Mouse (Mus musculus) urinary bladder, postnatal 4 days (tissue): ENCODE results near the gene Vtn.

Experiments
- DNase-seq, 2 experiments: peaks; one replicate each; pipeline ENCODE4 v3.0.0; 2021 to 2022; ENCODE audit warnings: low spot score in 2 of 2

Vtn gene

DNA sequence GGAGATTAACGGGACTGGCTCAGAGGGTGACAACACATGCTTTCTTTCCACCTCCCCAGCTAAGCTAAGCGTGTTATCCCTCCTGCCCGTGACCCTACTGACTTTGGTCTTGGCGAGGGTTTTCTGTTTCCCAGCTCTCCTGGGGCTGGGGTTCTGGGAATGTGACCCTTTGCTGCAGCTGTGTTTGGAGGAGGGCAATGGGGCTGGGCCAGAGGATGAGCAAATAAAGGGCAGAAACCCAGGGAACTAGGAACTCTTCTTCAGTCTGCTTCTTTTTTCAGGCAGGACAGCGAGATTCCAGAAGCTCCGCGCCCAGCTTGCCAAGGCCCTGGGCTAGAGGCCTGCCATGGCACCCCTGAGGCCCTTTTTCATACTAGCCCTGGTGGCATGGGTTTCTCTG lies at the start of gene Vtn:
TSS of gene Vtn (plus strand) at position 88 of the 400 bp plus-strand sequence.
- no peak for DNase-seq

- no peak for DNase-seq
Observed at GRCm38 (mm10) chr11:78450337-78450736, 48.6 kb upstream of the Vtn start.

- DNase-seq = peak in 1 of 2 experiments; percentile 26
Observed at GRCm38 (mm10) chr11:78453675-78454074, 45.2 kb upstream of the Vtn start.

- no peak for DNase-seq
Observed at GRCm38 (mm10) chr11:78454276-78454675, 44.6 kb upstream of the Vtn start.

DNA sequence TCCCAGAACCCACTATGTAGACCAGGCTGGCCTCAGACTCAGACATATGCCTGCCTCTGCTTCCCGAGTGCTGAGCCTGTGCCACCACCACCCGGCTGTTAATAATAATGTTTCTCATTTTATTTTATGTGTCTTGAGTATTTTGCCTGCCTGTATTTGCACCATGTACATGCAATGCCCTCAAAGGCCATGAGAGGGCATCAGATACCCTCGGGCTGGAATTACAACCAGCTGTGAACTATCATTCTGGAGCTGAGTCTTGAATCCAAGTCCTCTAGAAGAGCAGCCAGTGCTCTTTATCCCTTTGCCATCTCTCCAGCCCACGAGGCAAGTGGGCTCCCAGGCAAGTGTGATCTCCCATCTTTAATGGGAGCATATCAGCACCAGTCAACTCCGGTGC lies 43.6 kb upstream of the Vtn start:
- DNase-seq = peak in 1 of 2 experiments; percentile 25

DNA sequence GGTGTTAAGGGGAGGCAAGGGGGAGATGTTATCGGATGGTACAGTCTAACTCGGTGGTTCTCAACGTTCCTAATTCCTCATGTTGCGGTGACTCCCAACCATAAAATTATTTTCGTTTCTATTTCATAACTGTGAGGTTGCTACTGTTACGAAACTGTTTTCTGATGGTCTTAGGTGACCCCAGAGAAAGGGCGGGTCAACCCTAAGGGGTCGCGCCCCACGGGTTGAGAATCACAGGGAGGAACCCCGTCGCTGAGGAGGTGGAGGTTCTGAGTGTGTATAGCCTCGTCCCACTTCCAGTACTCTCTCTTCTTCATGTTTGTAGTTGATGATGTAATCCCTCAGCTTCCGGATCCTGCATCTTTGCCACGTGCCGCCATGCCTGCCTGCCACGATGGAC lies 40.2 kb upstream of the Vtn start:
- no peak for DNase-seq

- no peak for DNase-seq
Observed at GRCm38 (mm10) chr11:78461894-78462293, 37.0 kb upstream of the Vtn start.

DNA sequence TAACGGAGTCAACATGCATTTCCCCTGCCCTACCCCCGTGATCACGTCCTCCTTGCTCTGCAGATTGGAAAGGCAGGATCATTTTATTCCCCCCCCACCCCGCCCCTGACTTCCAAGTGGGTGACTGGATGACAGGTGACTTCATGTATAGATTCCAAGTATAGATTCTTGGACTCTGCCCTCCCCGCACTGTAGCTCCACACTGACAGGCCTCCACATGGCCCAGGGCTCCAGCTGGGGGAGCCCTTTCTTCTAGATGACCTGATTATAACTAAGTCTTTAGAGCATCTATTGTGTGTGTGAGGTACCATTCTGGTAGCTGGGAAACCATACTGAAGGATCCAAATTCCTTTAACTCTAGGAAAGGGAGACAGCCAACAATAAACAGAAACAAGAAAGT lies 36.2 kb upstream of the Vtn start:
- DNase-seq = no peak

DNA sequence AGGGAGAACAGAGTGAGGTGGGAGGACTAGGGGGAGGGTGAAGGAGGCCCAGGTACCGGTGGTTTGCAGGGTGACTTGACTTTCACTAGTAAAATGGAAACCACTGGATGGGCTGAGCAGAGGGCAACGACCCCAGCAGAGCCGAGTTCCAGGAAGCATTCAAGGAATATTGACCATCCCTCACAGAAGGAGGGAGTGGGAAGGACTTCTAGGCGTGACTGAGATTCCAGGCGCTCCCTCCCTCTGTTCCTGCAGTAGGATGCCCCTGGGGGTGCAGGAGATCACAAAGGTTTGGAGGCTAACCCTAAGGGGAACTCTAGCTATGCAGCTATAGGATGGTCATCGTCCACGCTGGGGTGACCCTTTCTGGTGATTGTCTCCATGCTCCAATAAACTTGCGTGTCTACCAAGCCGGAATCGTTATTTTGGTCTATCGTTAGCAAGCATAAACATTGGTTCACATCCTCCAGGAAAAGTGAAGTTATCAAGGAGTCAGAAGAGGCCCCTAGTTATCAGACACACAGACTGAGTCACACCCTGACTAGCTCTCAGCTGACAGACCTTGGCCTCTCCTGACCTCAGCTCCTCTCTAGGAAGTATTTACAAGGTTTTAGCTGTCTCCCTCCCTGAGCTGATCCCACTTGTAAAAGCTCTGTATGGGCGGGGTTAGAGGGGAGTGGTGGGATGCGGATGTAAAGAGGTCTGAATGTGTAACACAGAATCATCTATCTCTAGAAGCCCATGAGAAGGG lies 35.4 kb upstream of the Vtn start:
- no peak for DNase-seq

DNA sequence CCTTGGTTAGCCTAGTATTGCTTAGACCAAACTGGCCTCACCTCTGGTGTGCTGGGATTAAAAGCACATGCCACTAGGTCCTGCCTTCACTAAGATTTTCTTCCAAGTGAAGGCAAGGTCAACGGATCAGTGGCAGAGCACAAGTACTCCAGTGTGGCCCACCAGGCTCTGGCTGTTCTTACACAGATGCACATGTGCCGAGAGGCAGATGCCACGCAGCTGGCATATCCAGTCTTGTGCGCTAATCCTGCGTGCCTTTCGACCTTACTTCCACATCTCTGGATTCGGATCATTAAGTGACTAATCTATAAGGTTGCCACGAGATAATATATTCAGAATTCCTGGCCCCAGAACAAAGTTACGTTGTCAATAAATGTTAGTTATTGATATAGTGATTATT lies 33.8 kb upstream of the Vtn start:
- DNase-seq = no peak

GRCm38 (mm10) chr11:78465568-78466180 lies 33.2 kb upstream of the Vtn start, which contains the start of gene Slc46a1:
Gene Slc46a1, plus strand, starts transcription at chr11:78465697.
- peak; percentile 90 for DNase-seq

DNA sequence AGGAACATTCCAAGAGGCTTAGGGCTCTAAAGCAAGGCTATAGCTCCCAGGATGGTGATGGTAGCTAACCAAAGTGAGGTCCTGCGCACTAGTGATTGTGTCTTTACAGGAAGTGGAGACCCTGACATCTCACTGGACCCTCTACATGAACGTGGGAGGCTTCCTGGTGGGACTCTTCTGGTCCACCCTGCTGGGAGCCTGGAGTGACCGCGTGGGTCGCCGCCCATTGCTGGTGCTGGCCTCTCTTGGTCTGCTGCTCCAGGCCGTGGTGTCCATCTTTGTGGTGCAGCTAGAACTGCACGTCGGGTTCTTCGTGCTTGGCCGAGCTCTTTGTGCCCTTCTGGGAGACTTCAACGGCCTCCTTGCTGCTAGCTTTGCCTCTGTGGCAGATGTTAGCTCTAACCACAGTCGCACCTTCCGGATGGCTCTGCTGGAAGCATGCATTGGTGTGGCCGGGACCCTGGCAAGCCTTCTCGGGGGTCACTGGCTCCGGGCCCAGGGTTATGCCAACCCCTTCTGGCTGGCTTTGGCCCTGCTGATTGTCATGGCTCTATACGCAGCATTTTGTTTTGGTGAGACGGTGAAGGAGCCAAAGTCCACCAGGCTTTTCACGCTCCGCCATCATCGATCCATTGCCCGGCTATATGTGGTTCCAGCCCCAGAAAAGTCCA lies 32.5 kb upstream of the Vtn start:
- peak in 1 of 2 experiments; percentile 24 for DNase-seq

DNA sequence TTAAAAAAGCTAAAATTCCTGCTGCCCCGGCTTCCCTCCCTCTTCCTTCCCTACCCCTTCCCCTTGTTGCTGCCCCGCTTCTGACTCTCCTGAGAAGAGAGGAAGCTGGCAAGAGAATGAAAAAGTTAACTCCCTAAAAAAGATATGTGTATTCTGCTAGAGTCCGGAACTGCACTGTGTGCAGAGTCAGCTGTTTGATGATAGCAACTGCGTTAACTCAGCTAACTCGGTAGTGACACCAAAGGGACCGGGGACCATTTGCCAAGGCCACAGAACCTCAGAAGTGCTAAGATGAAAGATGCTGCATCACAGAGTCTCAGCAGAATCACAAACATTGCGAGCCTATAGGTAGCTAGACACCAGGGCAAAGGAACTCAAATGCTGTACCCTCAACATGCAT lies 31.4 kb upstream of the Vtn start:
- DNase-seq = no peak

DNA sequence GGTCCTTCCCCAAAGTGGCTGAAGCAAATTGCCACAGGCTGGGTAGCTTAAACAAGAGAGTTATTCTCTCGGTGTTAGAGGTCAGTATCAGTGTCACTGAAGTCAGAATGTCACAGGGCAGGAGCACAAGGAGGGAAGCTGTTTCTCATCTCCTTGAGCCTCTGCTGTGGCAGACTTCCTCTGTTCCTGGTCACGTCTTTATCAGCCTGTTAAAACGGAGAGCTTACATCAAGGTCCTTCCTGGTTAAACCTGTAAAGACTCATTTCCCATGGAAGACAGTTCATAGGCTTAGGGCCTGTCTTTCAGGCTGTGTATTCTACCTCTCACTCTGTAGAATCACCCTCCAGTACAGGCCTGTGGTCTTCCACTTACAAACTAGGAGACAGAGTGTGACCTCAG lies 31.0 kb upstream of the Vtn start:
- no peak for DNase-seq

- DNase-seq = no peak
Observed at GRCm38 (mm10) chr11:78471326-78472103, 27.4 kb upstream of the Vtn start.

DNA sequence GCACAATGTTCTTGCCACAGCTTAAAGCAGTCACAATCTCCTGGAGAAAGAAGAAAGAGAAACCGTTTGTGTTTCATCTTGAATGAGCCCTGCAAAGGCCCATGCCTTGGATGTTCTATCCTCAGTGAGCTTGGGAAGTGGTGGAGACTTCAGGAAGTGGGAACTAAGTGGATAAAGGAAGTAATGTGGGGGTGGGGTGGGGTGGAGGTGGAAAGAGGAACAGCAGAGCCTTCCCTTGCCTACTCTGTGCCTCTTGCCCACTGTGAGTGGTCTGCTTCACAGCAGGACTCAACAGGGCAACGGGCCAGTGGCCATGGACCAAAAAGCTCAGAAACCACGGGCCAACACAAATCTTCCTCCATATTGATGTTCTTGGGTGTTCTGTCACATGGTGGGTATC lies 23.6 kb upstream of the Vtn start:
- DNase-seq = no peak

GRCm38 (mm10) chr11:78483639-78484038 lies 15.3 kb upstream of the Vtn start:
- DNase-seq = no peak

DNA sequence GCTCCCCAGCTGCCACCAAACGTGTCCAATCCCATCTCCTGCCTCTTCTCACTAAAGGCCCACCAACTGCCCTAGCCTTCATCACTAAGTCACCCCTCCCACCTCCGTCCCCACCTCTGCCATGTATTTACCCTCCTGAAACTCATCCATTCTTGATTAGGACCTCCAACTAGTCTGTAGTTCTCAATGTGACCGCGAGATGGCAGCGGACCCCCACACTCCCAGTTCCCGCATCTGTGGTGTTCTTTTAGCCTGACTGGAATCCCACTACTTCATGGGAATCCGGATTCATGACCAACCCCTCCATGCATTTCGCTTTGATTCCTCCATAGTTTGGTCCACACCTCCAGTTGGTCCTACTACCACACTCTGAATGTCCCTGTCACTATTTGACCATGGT lies 10.7 kb upstream of the Vtn start:
- peak; percentile 32 to 77 for DNase-seq

DNA sequence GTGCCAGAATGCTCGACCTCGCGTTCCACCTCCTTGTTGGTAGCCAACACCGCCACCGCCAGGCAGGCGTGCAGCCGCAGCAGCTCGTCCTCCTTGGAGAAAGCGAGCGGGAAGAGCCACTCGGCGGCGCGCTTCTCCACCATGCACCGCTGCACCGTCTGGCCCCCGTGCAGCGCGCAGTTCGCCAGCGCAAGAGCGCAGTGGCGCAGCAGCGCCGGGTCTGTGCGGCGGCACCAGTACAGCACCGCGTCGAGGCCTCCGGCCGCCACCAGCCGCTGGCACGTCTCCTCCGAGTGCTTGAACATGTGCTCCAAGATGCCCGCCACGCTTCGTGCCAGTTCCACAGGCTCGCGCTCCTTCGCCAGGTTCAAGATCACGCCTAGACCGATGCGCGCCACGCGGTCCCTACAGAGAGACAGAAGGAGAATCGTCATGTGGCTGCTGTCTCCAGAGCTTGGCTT lies 8.1 kb upstream of the Vtn start:
- DNase-seq = no peak

- DNase-seq = no peak
Observed at GRCm38 (mm10) chr11:78495904-78496303, 3.0 kb upstream of the Vtn start.

- DNase-seq = no peak
Observed at GRCm38 (mm10) chr11:78497071-78497541, 1.8 kb upstream of the Vtn start.
